Mouse (Mus musculus): Measurements from ENCODE around the gene Ccl11.

- TF ChIP-seq POLR2A (IDR thresholded peaks at IDR 0.05; ENCODE audit: insufficient read length, low read depth) (no peak), MYOD1 (IDR thresholded peaks at IDR 0.05; ENCODE audit: control insufficient read depth in 1 of 3, insufficient read length in 2 of 3, low read depth in 2 of 3) (no peak), POLR2AphosphoS2 (IDR thresholded peaks at IDR 0.05; ENCODE audit: insufficient read length, low read depth) (no peak), TCF12 (IDR thresholded peaks at IDR 0.05; ENCODE audit: insufficient read depth, poor library complexity, severe bottlenecking) (no peak), MAX (IDR thresholded peaks at IDR 0.05; ENCODE audit: low read depth) (no peak), SRF (IDR thresholded peaks at IDR 0.05; ENCODE audit: control insufficient read depth, insufficient read length, low read depth) (no peak), TCF3 (IDR thresholded peaks at IDR 0.05; ENCODE audit: insufficient read length, low read depth) (no peak), USF1 (IDR thresholded peaks at IDR 0.05; ENCODE audit: low read depth) (no peak), E2F4 (IDR thresholded peaks at IDR 0.05; ENCODE audit: insufficient read depth) (no peak), CEBPB (IDR thresholded peaks at IDR 0.05; ENCODE audit: insufficient read depth, poor library complexity, severe bottlenecking) (no peak)
These were observed 19.4 kb downstream of the Ccl11 start for GRCm38 (mm10) chr11:82077031-82077430.

Measured in myocyte (in vitro differentiated cells).